Mouse (Mus musculus): ENCODE measurements around the gene Pknox2.

DNA sequence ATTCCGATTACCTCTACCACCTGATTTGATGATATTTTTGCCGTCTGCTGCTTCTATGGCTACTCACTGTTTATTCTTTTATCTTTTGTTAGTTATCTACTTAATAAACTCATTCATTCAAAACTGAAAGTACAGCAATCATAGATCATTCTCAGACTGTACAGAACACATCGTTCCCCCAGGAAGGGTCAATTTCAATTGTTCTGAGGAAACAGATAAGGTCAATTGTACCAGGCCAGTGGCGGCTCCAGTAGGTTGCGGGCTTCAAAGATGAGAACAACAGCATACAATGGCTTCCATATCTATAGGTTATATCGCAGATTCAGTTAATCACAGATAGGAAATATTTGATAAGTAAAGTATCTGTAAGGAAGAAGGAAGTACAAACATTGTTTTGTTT lies 66.9 kb downstream of the Pknox2 start:
- TF ChIP-seq CTCF (IDR thresholded peaks at IDR 0.05; ENCODE audit: low read depth) = no peak
- no peak for TF ChIP-seq EP300 (IDR thresholded peaks at IDR 0.05; ENCODE audit: low read depth)
